Mouse (Mus musculus) ES-E14 (cell line): ENCODE measurements around the gene Gng8. TPM values are rescaled to one million over a fixed set of nuclear protein-coding genes. Genes with fewer than 3 reads are reported as not detected.

ENCODE experiments used
- DNase-seq: peaks from one replicate; pipeline ENCODE4 v3.0.0-alpha.2; 2013; ENCODE audit warnings: low read depth, low spot score
- H3K27ac ChIP-seq: 2 replicates; pipeline ENCODE4 v1.5.1; 2012; ENCODE audit warnings: low read depth, mild to moderate bottlenecking, low read length, moderate library complexity, mixed read lengths; ENCODE audit not compliant: poor library complexity, insufficient read depth, severe bottlenecking
- H3K36me3 ChIP-seq: 2 replicates; pipeline ENCODE4 v1.6.1; 2012; ENCODE audit warnings: mild to moderate bottlenecking, low read length, moderate library complexity, mixed read lengths; ENCODE audit not compliant: control insufficient read depth, poor library complexity, insufficient read depth, severe bottlenecking
- H3K4me1 ChIP-seq, 2 experiments: fragments of 150-350 bp in 1 of 2; sonication (generic) in 1 of 2; 2 replicates each; pipeline ENCODE4 v1.6.1; 2012; ENCODE audit warnings: low read length in 2 of 2, mild to moderate bottlenecking in 1 of 2, mixed read lengths in 1 of 2; ENCODE audit not compliant: control insufficient read depth in 2 of 2, insufficient read depth in 2 of 2, poor library complexity in 1 of 2
- H3K4me3 ChIP-seq, 2 experiments: fragments of 150-350 bp in 1 of 2; sonication (generic) in 1 of 2; 2 replicates each; pipeline ENCODE4 v1.5.1; 2012; ENCODE audit warnings: low read length in 2 of 2, low read depth in 1 of 2, mild to moderate bottlenecking in 1 of 2, mixed read lengths in 1 of 2; ENCODE audit not compliant: insufficient read depth in 1 of 2, poor library complexity in 1 of 2, severe bottlenecking in 1 of 2
- H3K9ac ChIP-seq: 2 replicates; pipeline ENCODE4 v1.6.1; 2012; ENCODE audit warnings: low read depth, mild to moderate bottlenecking, low read length, mixed read lengths; ENCODE audit not compliant: poor library complexity, insufficient read depth, severe bottlenecking
- H3K9me3 ChIP-seq: fragments of 150-350 bp; sonication (generic); 2 replicates; pipeline ENCODE4 v1.6.1; 2012; ENCODE audit warnings: low read depth, mild to moderate bottlenecking, low read length; ENCODE audit not compliant: control insufficient read depth, insufficient read depth
- CHD2 ChIP-seq: IDR thresholded peaks from 2 replicates; pipeline ENCODE4 v1.6.1; 2014; ENCODE audit warnings: mild to moderate bottlenecking, low read depth, low read length, inconsistent platforms
- HCFC1 ChIP-seq: IDR thresholded peaks from 2 replicates; pipeline ENCODE4 v1.6.1; 2012; ENCODE audit warnings: low read length, inconsistent platforms, borderline replicate concordance; ENCODE audit not compliant: insufficient read depth
- MAFK ChIP-seq: IDR thresholded peaks from 2 replicates; pipeline ENCODE4 v1.6.1; 2014; ENCODE audit warnings: mild to moderate bottlenecking, low read depth, low read length, inconsistent platforms; ENCODE audit not compliant: insufficient read depth
- ZC3H11A ChIP-seq: IDR thresholded peaks from 2 replicates; pipeline ENCODE4 v1.6.1; 2012; ENCODE audit warnings: low read depth, mild to moderate bottlenecking, inconsistent platforms, low read length, borderline replicate concordance
- ZNF384 ChIP-seq: IDR thresholded peaks from 2 replicates; pipeline ENCODE4 v1.6.1; 2012; ENCODE audit warnings: low read depth, low read length, inconsistent platforms
- in situ Hi-C, 2 experiments: fragments of 600-800 bp; cut with MboI; formaldehyde crosslinking; loops; one replicate each; pipeline ENCODE4 v1.15.1; 2025; ENCODE audit warnings: low sequenced_read_pairs in 2 of 2, inconsistent platforms in 1 of 2; ENCODE audit not compliant: unreplicated experiment in 2 of 2
- total RNA-seq: library from RNA; depleted of rRNA; stranded (reverse); fragments of 300-350 nt; gene quantifications from 2 replicates; pipeline ENCODE4 v1.2.3, GENCODE M21; 2012

Gng8 gene
- total RNA-seq, 1 experiment, result 1.0 TPM

GRCm38 (mm10) chr7:16848579-16848978, 43.0 kb upstream of the Gng8 start:
- peaks cover 0 to 19% of the 10 kb centered on the region in 2 experiments; a peak in 2 of 4 replicates for H3K4me1 ChIP-seq
- no peaks in the 10 kb centered on the region for H3K9me3 ChIP-seq
- in situ Hi-C loops, result no loop called here
- DNase-seq, result peak; percentile 49
- TF ChIP-seq HCFC1, result no peak
- no peak for TF ChIP-seq ZC3H11A
- no peak for TF ChIP-seq ZNF384
- no peak for TF ChIP-seq CHD2
- TF ChIP-seq MAFK, result no peak
- no peaks in the 10 kb centered on the region; the same call in 1 of the 2 replicates for H3K36me3 ChIP-seq
- H3K4me3 ChIP-seq, result peak overlapping the region in 1 of 2 experiments; percentile 35; a peak in 1 of 4 replicates
- no peak overlapping the region for H3K27ac ChIP-seq
- H3K9ac ChIP-seq, result no peak overlapping the region

DNA sequence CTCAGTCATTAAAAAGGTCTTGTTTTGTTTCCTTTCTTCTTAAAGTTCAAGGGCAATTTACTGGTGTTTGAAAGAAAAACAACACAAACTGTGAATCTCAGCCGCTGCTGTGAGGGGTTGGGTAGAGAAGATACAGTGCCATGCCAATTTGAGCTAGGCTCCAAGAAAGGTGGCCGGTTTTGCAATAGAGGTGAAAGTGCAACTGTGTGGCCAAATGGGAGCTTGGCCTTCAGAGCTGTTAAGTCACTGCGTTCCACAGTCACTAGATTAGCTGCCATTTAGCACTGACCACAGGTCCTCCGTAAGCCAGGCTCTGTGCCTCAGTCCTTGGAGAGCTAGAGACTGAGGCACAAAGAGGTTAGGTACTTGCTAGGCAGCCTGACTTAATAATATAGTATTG, 40.0 kb upstream of the Gng8 start:
- no peak for TF ChIP-seq MAFK
- no peak for TF ChIP-seq ZNF384
- TF ChIP-seq CHD2, result no peak
- no peak for TF ChIP-seq HCFC1
- no peak for TF ChIP-seq ZC3H11A
- no peak for DNase-seq
- in situ Hi-C loops, result no loop called here
- Histone ChIP-seq H3K4me3 (no peak overlapping the region), H3K9me3 (no peaks in the 10 kb centered on the region), H3K4me1 (peaks cover 0 to 15% of the 10 kb centered on the region in 2 experiments; a peak in 2 of 4 replicates), H3K9ac (no peak overlapping the region), H3K36me3 (peaks cover 7% of the 10 kb centered on the region; the same call in 1 of the 2 replicates), H3K27ac (no peak overlapping the region)

- no peak overlapping the region for H3K9ac ChIP-seq
- in situ Hi-C loops, result no loop called here
- no peaks in the 10 kb centered on the region for H3K9me3 ChIP-seq
- H3K36me3 ChIP-seq, result peaks cover 8% of the 10 kb centered on the region; the same call in 1 of the 2 replicates
- no peak for DNase-seq
- H3K4me3 ChIP-seq, result no peak overlapping the region
- H3K4me1 ChIP-seq, result peaks cover 0 to 15% of the 10 kb centered on the region in 2 experiments; a peak in 2 of 4 replicates
- TF ChIP-seq ZNF384, result no peak
- no peak overlapping the region for H3K27ac ChIP-seq
These were observed 38.2 kb upstream of the Gng8 start for GRCm38 (mm10) chr7:16853302-16853831.

GRCm38 (mm10) chr7:16858336-16858735, 33.2 kb upstream of the Gng8 start:
- Histone ChIP-seq H3K27ac (no peak overlapping the region), H3K9me3 (no peaks in the 10 kb centered on the region), H3K36me3 (peaks cover 8% of the 10 kb centered on the region; the same call in 1 of the 2 replicates), H3K4me3 (peak overlapping the region; percentile 22 to 40; a peak in 3 of 4 replicates), H3K4me1 (peaks cover 0 to 9% of the 10 kb centered on the region in 2 experiments; a peak in 2 of 4 replicates), H3K9ac (peak overlapping the region; percentile 60; the same call in 1 of the 2 replicates)
- TF ChIP-seq ZNF384, result no peak
- in situ Hi-C loops, result no loop called here
- no peak for DNase-seq

- no peak for DNase-seq
- no peak for TF ChIP-seq HCFC1
- no peak for TF ChIP-seq CHD2
- TF ChIP-seq ZNF384, result no peak
- TF ChIP-seq ZC3H11A, result peak; percentile 4; the same call in 1 of the 2 replicates
- no peak for TF ChIP-seq MAFK
- H3K4me1 ChIP-seq, result no peaks in the 10 kb centered on the region
- no peaks in the 10 kb centered on the region for H3K9me3 ChIP-seq
- no peak overlapping the region for H3K9ac ChIP-seq
- H3K36me3 ChIP-seq, result peaks cover 3% of the 10 kb centered on the region; the same call in 1 of the 2 replicates
- in situ Hi-C loops, result no loop called here
- no peak overlapping the region for H3K27ac ChIP-seq
- no peak overlapping the region for H3K4me3 ChIP-seq
These were observed 31.5 kb upstream of the Gng8 start for GRCm38 (mm10) chr7:16859902-16860651.
